Mouse (Mus musculus) lung, postnatal 0 days (tissue): Measurements from ENCODE around the gene Catsper4. TPM values are rescaled to one million over a fixed set of nuclear protein-coding genes. Genes with fewer than 3 reads are reported as not detected.
A peak's percentile ranks its signal among the peaks of the same experiment; 100 is the strongest.

Source experiments
- ATAC-seq: fragments of 200-750 bp; cut with Nextera tagmentation; 2 replicates; pipeline ENCODE4 v1.8.0; 2017; ENCODE audit warnings: moderate library complexity
- DNase-seq: peaks from one replicate; pipeline ENCODE4 v3.0.0-alpha.2; 2016; ENCODE audit warnings: low spot score
- H3K27ac ChIP-seq: fragments of 300-500 bp; sonication (generic); 2 replicates; pipeline ENCODE4 v1.5.1; 2014; ENCODE audit warnings: antibody characterized with exemption, mild to moderate bottlenecking, low read length, mixed read lengths
- H3K27me3 ChIP-seq: fragments of 300-500 bp; sonication (generic); replicated peaks from 2 replicates; pipeline ENCODE4 v1.6.1; 2014; ENCODE audit warnings: low read length, mixed read lengths; ENCODE audit not compliant: insufficient read depth
- H3K36me3 ChIP-seq: fragments of 300-500 bp; sonication (generic); 2 replicates; pipeline ENCODE4 v1.6.1; 2014; ENCODE audit warnings: low read length, mixed read lengths; ENCODE audit not compliant: insufficient read depth
- H3K4me1 ChIP-seq: fragments of 300-500 bp; sonication (generic); 2 replicates; pipeline ENCODE4 v1.6.1; 2014; ENCODE audit warnings: antibody characterized with exemption, low read depth, low read length, mixed read lengths; ENCODE audit not compliant: insufficient read depth
- H3K4me2 ChIP-seq: fragments of 300-500 bp; sonication (generic); replicated peaks from 2 replicates; pipeline ENCODE4 v1.6.1; 2014; ENCODE audit warnings: low read depth, mild to moderate bottlenecking, low read length, moderate library complexity, mixed read lengths
- H3K4me3 ChIP-seq: fragments of 300-500 bp; sonication (generic); 2 replicates; pipeline ENCODE4 v1.5.1; 2014; ENCODE audit warnings: low read depth, low read length
- H3K9ac ChIP-seq: fragments of 300-500 bp; sonication (generic); replicated peaks from 2 replicates; pipeline ENCODE4 v1.6.1; 2014; ENCODE audit warnings: low read depth, mild to moderate bottlenecking
- H3K9me3 ChIP-seq: fragments of 300-500 bp; sonication (generic); 2 replicates; pipeline ENCODE4 v1.6.1; 2016; ENCODE audit warnings: low read length, mixed read lengths
- CTCF ChIP-seq: IDR thresholded peaks from 2 replicates; pipeline ENCODE4 v1.5.1; 2016; ENCODE audit warnings: antibody characterized with exemption, mild to moderate bottlenecking
- EP300 ChIP-seq: IDR thresholded peaks from 2 replicates; pipeline ENCODE4 v1.6.1; 2016; ENCODE audit warnings: antibody characterized with exemption, mild to moderate bottlenecking, control low read depth
- WGBS: fragments of 180-500 bp; shearing (Covaris S2); extraction: QIAGEN DNeasy Blood & Tissue Kit; methylation state at CpG from one replicate; pipeline ENCODE4 v1.1.7; 2014; 5-methylcytosine and 5-hydroxymethylcytosine counted together
- polyA plus RNA-seq: library from polyadenylated mRNA; unstranded; fragments of >200 nt; fragmentation: Nextera tagmentation; extraction: Ambion mirVana; gene quantifications from 2 replicates; pipeline ENCODE4 v1.2.1, GENCODE M21; 2015

Gene Catsper4
- polyA plus RNA-seq, 1 experiment from 2014 or later = 0.25 TPM

DNA sequence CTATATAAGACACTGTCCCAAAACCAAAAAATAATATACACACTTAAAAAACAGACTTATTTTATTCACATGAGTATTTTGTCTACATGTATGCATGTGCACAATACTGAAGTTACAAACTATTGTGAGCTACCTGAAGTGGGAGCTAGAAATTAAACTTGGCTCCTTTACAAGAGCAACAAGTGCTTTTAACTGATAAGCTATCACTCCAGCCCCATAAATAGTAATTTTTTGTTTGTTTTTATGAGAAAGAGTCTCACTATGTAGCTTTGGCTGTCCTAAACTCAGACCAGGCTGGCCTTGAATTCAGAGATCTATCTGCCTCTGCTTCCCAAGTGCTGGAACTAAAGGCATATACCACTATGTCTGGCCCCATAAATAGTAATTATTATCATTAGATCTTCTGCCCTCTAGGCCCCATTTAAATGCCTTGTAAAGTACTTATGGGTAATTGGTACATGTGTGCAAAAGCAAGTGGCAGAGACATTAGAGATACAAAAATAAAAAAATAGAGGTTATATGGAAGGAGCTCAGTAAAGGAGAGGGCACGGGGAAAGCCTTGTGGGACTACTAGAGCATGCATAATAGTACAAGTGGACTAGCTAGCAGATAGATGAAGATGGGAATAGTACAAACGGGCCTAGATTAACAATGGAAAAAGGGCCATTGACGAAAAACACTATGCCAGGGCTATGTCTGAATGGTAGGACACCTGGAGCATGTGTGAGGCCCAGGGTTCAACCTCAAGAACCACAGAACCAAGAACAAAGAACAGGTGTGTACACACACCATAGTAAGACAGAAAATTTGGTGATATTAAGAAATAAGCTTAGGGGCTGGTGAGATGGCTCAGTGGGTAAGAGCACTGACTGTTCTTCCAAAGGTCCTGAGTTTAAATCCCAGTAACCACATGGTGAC lies 61.4 kb downstream of the Catsper4 start:
- Histone ChIP-seq H3K9ac (no peak overlapping the region), H3K4me2 (no peak overlapping the region), H3K27me3 (no peaks in the 10 kb centered on the region), H3K9me3 (no peaks in the 10 kb centered on the region), H3K36me3 (no peaks in the 10 kb centered on the region), H3K4me3 (no peak overlapping the region), H3K27ac (no peak overlapping the region), H3K4me1 (no peaks in the 10 kb centered on the region)
- DNase-seq (no peak), ATAC-seq (0 out of 2 replicates have a peak, but pooled peaks have one; percentile 12)
- TF ChIP-seq EP300 = 0 out of 2 replicates have a peak, but pooled peaks have one; percentile 8
- TF ChIP-seq CTCF = no peak
- WGBS = 91% methylated on average over 3 of the region's 3 CpGs

DNA sequence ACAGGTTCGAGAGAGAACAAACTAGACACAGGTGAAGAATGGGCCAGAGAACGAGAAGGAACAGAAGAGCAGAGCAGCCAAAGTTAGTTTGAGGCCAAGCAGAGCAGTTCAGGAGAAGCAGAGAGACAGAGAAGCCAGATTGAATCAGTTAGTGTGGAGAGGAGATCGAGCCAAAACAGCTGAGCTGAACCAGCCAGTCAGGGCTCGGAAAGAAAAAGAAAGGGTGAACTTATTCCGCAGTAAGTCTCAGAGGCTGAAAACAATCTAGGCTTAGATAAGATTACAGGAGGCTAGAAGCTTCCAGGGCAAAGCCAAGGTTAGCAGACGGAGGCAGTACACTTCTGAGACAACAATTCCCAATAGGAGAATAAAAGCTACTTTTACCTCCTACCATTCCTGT lies 62.2 kb downstream of the Catsper4 start:
- no peak overlapping the region for H3K9ac ChIP-seq
- H3K36me3 ChIP-seq = no peaks in the 10 kb centered on the region
- no peak overlapping the region for H3K27ac ChIP-seq
- WGBS = 57% methylated on average over 6 of the region's 6 CpGs
- no peaks in the 10 kb centered on the region for H3K4me1 ChIP-seq
- TF ChIP-seq CTCF = no peak
- TF ChIP-seq EP300 = no peak
- no peaks in the 10 kb centered on the region for H3K9me3 ChIP-seq
- H3K4me3 ChIP-seq = no peak overlapping the region
- DNase-seq (no peak), ATAC-seq (no peak)
- H3K27me3 ChIP-seq = no peaks in the 10 kb centered on the region
- no peak overlapping the region for H3K4me2 ChIP-seq

DNA sequence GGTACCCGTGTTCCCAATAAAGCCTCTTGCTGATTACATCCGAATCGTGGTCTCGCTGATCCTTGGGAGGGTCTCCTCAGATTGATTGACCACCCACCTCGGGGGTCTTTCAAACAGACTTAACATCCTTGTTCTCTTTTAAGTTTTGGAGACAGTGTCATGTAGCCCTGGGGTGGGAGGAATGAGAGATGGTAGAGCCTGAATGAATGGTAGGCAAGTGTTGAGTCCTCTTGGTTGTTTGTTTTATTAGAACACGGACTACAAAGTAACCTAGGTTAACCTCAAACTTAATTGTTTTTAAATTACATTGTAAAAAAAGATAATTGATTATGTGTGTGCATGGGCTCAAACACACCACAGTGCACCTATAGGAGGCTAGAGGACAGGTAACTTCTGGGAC lies 62.6 kb downstream of the Catsper4 start:
- H3K27me3 ChIP-seq = no peaks in the 10 kb centered on the region
- H3K4me3 ChIP-seq = no peak overlapping the region
- no peaks in the 10 kb centered on the region for H3K36me3 ChIP-seq
- H3K27ac ChIP-seq = no peak overlapping the region
- H3K4me1 ChIP-seq = no peaks in the 10 kb centered on the region
- no peak for TF ChIP-seq CTCF
- TF ChIP-seq EP300 = no peak
- DNase-seq (peak; percentile 3), ATAC-seq (no peak)
- no peaks in the 10 kb centered on the region for H3K9me3 ChIP-seq
- no peak overlapping the region for H3K9ac ChIP-seq
- no peak overlapping the region for H3K4me2 ChIP-seq
- WGBS = 82% methylated on average over 5 of the region's 6 CpGs

Other genes starting within 250 kb of the Catsper4 start
- 23.8 and 25.1 TPM in 2 replicates for gene Dhdds, start 226.5 kb downstream of the Catsper4 start, polyA plus RNA-seq
- 0.19 TPM in 1 of 2 replicates, not detected in the other for gene Lin28a, start 208.5 kb downstream of the Catsper4 start, polyA plus RNA-seq
- gene Zfp683, start 173.5 kb downstream of the Catsper4 start, polyA plus RNA-seq = not detected in 2 replicates
- gene Crybg2, start 166.6 kb downstream of the Catsper4 start, polyA plus RNA-seq = 2.8 and 3.1 TPM in 2 replicates
- 65.8 and 65.9 TPM in 2 replicates for gene Cd52, start 132.3 kb downstream of the Catsper4 start, polyA plus RNA-seq
- gene Ubxn11, start 124.8 kb downstream of the Catsper4 start, polyA plus RNA-seq = 10.3 and 11.3 TPM in 2 replicates
- gene Sh3bgrl3, start 98.6 kb downstream of the Catsper4 start, polyA plus RNA-seq = 476 and 513 TPM in 2 replicates
- gene Cep85, start 40.3 kb downstream of the Catsper4 start, polyA plus RNA-seq = 36.6 and 74.1 TPM in 2 replicates
- gene Gm7534, start 24.4 kb downstream of the Catsper4 start, polyA plus RNA-seq = not detected in 2 replicates
- 11.9 and 13.0 TPM in 2 replicates for gene Cnksr1, start 11.0 kb upstream of the Catsper4 start, polyA plus RNA-seq
- 0.31 TPM in 1 of 2 replicates, not detected in the other for gene E130218I03Rik, start 16.3 kb upstream of the Catsper4 start, polyA plus RNA-seq
- 9.0 and 9.2 TPM in 2 replicates for gene Zfp593, start 18.2 kb upstream of the Catsper4 start, polyA plus RNA-seq
- gene Gm30191, start 19.6 kb upstream of the Catsper4 start, polyA plus RNA-seq = not detected in 2 replicates
- 23.6 and 24.5 TPM in 2 replicates for gene Grrp1, start 26.7 kb upstream of the Catsper4 start, polyA plus RNA-seq
- 9.9 and 10.0 TPM in 2 replicates for gene Pdik1l, start 60.5 kb upstream of the Catsper4 start, polyA plus RNA-seq
- 0.75 and 1.3 TPM in 2 replicates for gene Trim63, start 87.7 kb upstream of the Catsper4 start, polyA plus RNA-seq
- gene Slc30a2, start 115.8 kb upstream of the Catsper4 start, polyA plus RNA-seq = 0.79 and 1.1 TPM in 2 replicates
- 0.82 and 1.3 TPM in 2 replicates for gene Extl1, start 156.5 kb upstream of the Catsper4 start, polyA plus RNA-seq
- gene Pafah2, start 168.9 kb upstream of the Catsper4 start, polyA plus RNA-seq = 14.1 and 16.2 TPM in 2 replicates
- gene Stmn1, start 240.9 kb upstream of the Catsper4 start, polyA plus RNA-seq = 260 and 357 TPM in 2 replicates